Comparison of ENCODE assay signal across 25 mouse cellular contexts in genomic region chr17:86358847-86359246, GRCm38 (mm10).
DNase-seq lines count a peak whose midpoint lies in the region; ATAC-seq and TF ChIP-seq lines count a peak whose summit lies in the region.
"Had no signal": no experiment of that assay in that cellular context is flagged by ENCODE, and none has a peak within 500 bp of the region (broad histone marks: within the 10 kb centered on the region; RNA-seq: fewer than 3 reads in every experiment).

No protein-coding gene starts in this region.

- no peaks in the 10 kb centered on the region for H3K36me3 ChIP-seq in heart, embryonic 16.5 days (ENCODE audit: control insufficient read depth, insufficient read depth)
- no peaks in the 10 kb centered on the region for H3K36me3 ChIP-seq in stomach, embryonic 15.5 days
- H3K36me3 ChIP-seq in stomach, postnatal 0 days (ENCODE audit: control insufficient read depth, insufficient read depth, low read length) = no peaks in the 10 kb centered on the region
- no peaks in the 10 kb centered on the region for H3K36me3 ChIP-seq in limb, embryonic 13.5 days
- H3K36me3 ChIP-seq: embryonic facial prominence, embryonic 15.5 days; forebrain, embryonic 12.5 days; heart, embryonic 10.5 days; limb, embryonic 15.5 days; liver, embryonic 13.5 days had no signal

- no peak for ATAC-seq in heart, embryonic 16.5 days (replicated peaks; ENCODE audit: extremely low read depth, insufficient read depth, low FRiP score)
- no peak for ATAC-seq in stomach, embryonic 15.5 days (ENCODE audit: insufficient read depth, low FRiP score, low read depth)
- no peak for ATAC-seq in stomach, postnatal 0 days (ENCODE audit: low FRiP score, low TSS enrichment)
- no peak for ATAC-seq in limb, embryonic 13.5 days (ENCODE audit: low FRiP score, low read depth)
- ATAC-seq: lung, postnatal 0 days had no signal

- H3K27ac ChIP-seq in heart, embryonic 16.5 days (ENCODE audit: low read length) = no peak overlapping the region
- 0 out of 2 replicates have a peak overlapping the region, but pooled peaks have one; percentile 7 for H3K27ac ChIP-seq in stomach, embryonic 15.5 days
- H3K27ac ChIP-seq in stomach, postnatal 0 days (replicated peaks) = no peak overlapping the region
- H3K27ac ChIP-seq in limb, embryonic 13.5 days = 0 out of 2 replicates have a peak overlapping the region, but pooled peaks have one; percentile 7
- H3K27ac ChIP-seq: embryonic facial prominence, embryonic 15.5 days; heart, embryonic 10.5 days; hindbrain, embryonic 14.5 days; kidney, postnatal 0 days; limb, embryonic 15.5 days; liver, embryonic 13.5 days had no signal

- DNase-seq in cerebellum, postnatal 10 days = peak; percentile 34 to 36
- no peak for DNase-seq in cerebellum, adult 11 months
- DNase-seq in heart, postnatal 10 days = no peak
- no peak for DNase-seq in stomach, postnatal 0 days (ENCODE audit: low spot score)
- no peak for DNase-seq in c-Kit-positive CD71-positive TER-119-positive erythroid progenitor cells, embryonic 14.5 days (ENCODE audit: low spot score)
- DNase-seq: adrenal gland, postnatal 14 days; gastrocnemius, postnatal 14 days; kidney, adult 8-10 months; layer of hippocampus, adult 9-11 months; liver, embryonic 13.5 days; lung, adult 18-20 months; midbrain, embryonic 14.5 days; right cerebral cortex, postnatal 14 days; thymus, adult 2 months had no signal

- WGBS in heart, embryonic 16.5 days = 33% methylated on average over 4 of the region's 4 CpGs
- 41% methylated on average over 4 of the region's 4 CpGs for WGBS in stomach, embryonic 15.5 days
- 47% methylated on average over 4 of the region's 4 CpGs for WGBS in stomach, postnatal 0 days
- 10% methylated on average over 4 of the region's 4 CpGs for WGBS in limb, embryonic 13.5 days

- H3K4me2 ChIP-seq in heart, embryonic 16.5 days (ENCODE audit: low read depth, low read length) = no peak overlapping the region
- no peak overlapping the region for H3K4me2 ChIP-seq in stomach, embryonic 15.5 days
- no peak overlapping the region for H3K4me2 ChIP-seq in stomach, postnatal 0 days (replicated peaks; ENCODE audit: low read depth)
- no peak overlapping the region for H3K4me2 ChIP-seq in limb, embryonic 13.5 days (replicated peaks)
- H3K4me2 ChIP-seq: embryonic facial prominence, embryonic 15.5 days; forebrain, embryonic 12.5 days; hindbrain, embryonic 14.5 days; limb, embryonic 15.5 days; liver, embryonic 13.5 days had no signal

- no peak for TF ChIP-seq CTCF in stomach, postnatal 0 days (IDR thresholded peaks at IDR 0.05; ENCODE audit: low read depth)

- H3K4me1 ChIP-seq in heart, embryonic 16.5 days (ENCODE audit: control insufficient read depth, insufficient read depth, low read length) = peaks cover 36% of the 10 kb centered on the region
- no peaks in the 10 kb centered on the region for H3K4me1 ChIP-seq in stomach, embryonic 15.5 days
- no peaks in the 10 kb centered on the region for H3K4me1 ChIP-seq in stomach, postnatal 0 days (replicated peaks; ENCODE audit: control insufficient read depth, insufficient read depth)
- peaks cover 17% of the 10 kb centered on the region for H3K4me1 ChIP-seq in limb, embryonic 13.5 days

- peak overlapping the region; percentile 9; the same call in 1 of the 2 replicates for H3K9ac ChIP-seq in heart, embryonic 16.5 days (ENCODE audit: low read length)
- no peak overlapping the region for H3K9ac ChIP-seq in stomach, embryonic 15.5 days
- H3K9ac ChIP-seq in stomach, postnatal 0 days (ENCODE audit: low read length) = no peak overlapping the region
- no peak overlapping the region; the same call in 1 of the 2 replicates for H3K9ac ChIP-seq in limb, embryonic 13.5 days
- H3K9ac ChIP-seq: embryonic facial prominence, embryonic 15.5 days; forebrain, embryonic 12.5 days; hindbrain, embryonic 14.5 days; limb, embryonic 15.5 days; liver, embryonic 13.5 days had no signal

- no peak overlapping the region for H3K4me3 ChIP-seq in heart, embryonic 16.5 days (ENCODE audit: low read length)
- H3K4me3 ChIP-seq in stomach, embryonic 15.5 days (replicated peaks) = no peak overlapping the region
- H3K4me3 ChIP-seq in stomach, postnatal 0 days (ENCODE audit: low read depth, low read length) = no peak overlapping the region
- H3K4me3 ChIP-seq in limb, embryonic 13.5 days = no peak overlapping the region
- H3K4me3 ChIP-seq: embryonic facial prominence, embryonic 15.5 days; forebrain, embryonic 12.5 days; heart, embryonic 10.5 days; limb, embryonic 15.5 days; liver, embryonic 13.5 days; megakaryocyte, embryonic 14.5 days had no signal

- no peaks in the 10 kb centered on the region for H3K27me3 ChIP-seq in heart, embryonic 16.5 days (ENCODE audit: control insufficient read depth, insufficient read depth, low read length)
- H3K27me3 ChIP-seq in stomach, embryonic 15.5 days (replicated peaks) = no peaks in the 10 kb centered on the region
- no peaks in the 10 kb centered on the region for H3K27me3 ChIP-seq in stomach, postnatal 0 days (ENCODE audit: control insufficient read depth, insufficient read depth, low read length)
- no peaks in the 10 kb centered on the region for H3K27me3 ChIP-seq in limb, embryonic 13.5 days
- H3K27me3 ChIP-seq: embryonic facial prominence, embryonic 15.5 days; forebrain, embryonic 12.5 days; limb, embryonic 15.5 days; liver, embryonic 13.5 days; megakaryocyte, embryonic 14.5 days had no signal

- intact Hi-C loops in heart, postnatal 10 days (cut with DNase I) = no loop called here

- TF ChIP-seq EP300 in stomach, postnatal 0 days (optimal IDR thresholded peaks at IDR 0.05) = no peak

- no peaks in the 10 kb centered on the region for H3K9me3 ChIP-seq in heart, embryonic 16.5 days (replicated peaks; ENCODE audit: control insufficient read depth, low read length)
- no peaks in the 10 kb centered on the region for H3K9me3 ChIP-seq in stomach, embryonic 15.5 days
- H3K9me3 ChIP-seq in stomach, postnatal 0 days (ENCODE audit: control insufficient read depth, low read length) = no peaks in the 10 kb centered on the region
- no peaks in the 10 kb centered on the region for H3K9me3 ChIP-seq in limb, embryonic 13.5 days
- H3K9me3 ChIP-seq: embryonic facial prominence, embryonic 15.5 days; forebrain, embryonic 12.5 days; heart, embryonic 10.5 days; limb, embryonic 15.5 days; liver, embryonic 13.5 days had no signal

Comparison
In these comparisons a context has a peak if more than half of its experiments do, and no peak if none do; other contexts are left out.
1. DNase-seq: peak in cerebellum, postnatal 10 days (2 of 2); none in cerebellum, adult 11 months (single experiment), heart, postnatal 10 days (0 of 2), stomach, postnatal 0 days (single experiment) and c-Kit-positive CD71-positive TER-119-positive erythroid progenitor cells, embryonic 14.5 days (single experiment).
2. H3K27ac ChIP-seq: peak in stomach, embryonic 15.5 days (single experiment) and limb, embryonic 13.5 days (single experiment); none in heart, embryonic 16.5 days (single experiment) and stomach, postnatal 0 days (single experiment).